Mouse (Mus musculus) heart, embryonic 13.5 days (tissue): ENCODE results near the gene Lrrc32. TPM values are rescaled to one million over a fixed set of nuclear protein-coding genes. Genes with fewer than 3 reads are reported as not detected.

Experiments used
- ATAC-seq: fragments of 200-750 bp; cut with Nextera tagmentation; 2 replicates; pipeline ENCODE4 v1.8.0; 2017; ENCODE audit warnings: moderate TSS enrichment; ENCODE audit not compliant: insufficient number of reproducible peaks, low FRiP score, low TSS enrichment; ENCODE audit errors: extremely low read depth
- H3K27ac ChIP-seq: fragments of 300-500 bp; sonication (generic); replicated peaks from 2 replicates; pipeline ENCODE4 v1.5.1; 2015; ENCODE audit warnings: moderate library complexity, mild to moderate bottlenecking, inconsistent platforms
- H3K27me3 ChIP-seq: fragments of 300-500 bp; sonication (generic); replicated peaks from 2 replicates; pipeline ENCODE4 v1.6.1; 2015; ENCODE audit warnings: mild to moderate bottlenecking, inconsistent platforms
- H3K36me3 ChIP-seq: fragments of 300-500 bp; sonication (generic); 2 replicates; pipeline ENCODE4 v1.6.1; 2015; ENCODE audit warnings: mild to moderate bottlenecking, inconsistent platforms
- H3K4me1 ChIP-seq: fragments of 300-500 bp; sonication (generic); 2 replicates; pipeline ENCODE4 v1.6.1; 2015; ENCODE audit warnings: inconsistent platforms
- H3K4me2 ChIP-seq: fragments of 300-500 bp; sonication (generic); 2 replicates; pipeline ENCODE4 v1.6.1; 2015; ENCODE audit warnings: inconsistent platforms, mild to moderate bottlenecking, moderate library complexity
- H3K4me3 ChIP-seq: fragments of 300-500 bp; sonication (generic); 2 replicates; pipeline ENCODE4 v1.5.1; 2015; ENCODE audit warnings: moderate library complexity, mild to moderate bottlenecking, inconsistent platforms
- H3K9ac ChIP-seq: fragments of 300-500 bp; sonication (generic); 2 replicates; pipeline ENCODE4 v1.6.1; 2015; ENCODE audit warnings: inconsistent platforms, mild to moderate bottlenecking, moderate library complexity
- H3K9me3 ChIP-seq: fragments of 300-500 bp; sonication (generic); 2 replicates; pipeline ENCODE4 v1.6.1; 2016; ENCODE audit warnings: inconsistent platforms
- WGBS: fragments of 180-500 bp; shearing (Covaris S2); methylation state at CpG from one replicate; pipeline ENCODE4 v1.1.7; 2015; ENCODE audit warnings: mixed read lengths; 5-methylcytosine and 5-hydroxymethylcytosine counted together
- polyA plus RNA-seq: library from polyadenylated mRNA; unstranded; fragments of >200 nt; fragmentation: Nextera tagmentation; extraction: Ambion mirVana; gene quantifications from 2 replicates; pipeline ENCODE4 v1.2.1, GENCODE M21; 2015

The Lrrc32 gene
- polyA plus RNA-seq, 1 experiment from 2014 or later: 6.0 TPM

- WGBS: 77% methylated on average over 20 of the region's 20 CpGs
- H3K9ac ChIP-seq: no peak overlapping the region
- H3K27me3 ChIP-seq: peaks cover 5% of the 10 kb centered on the region; the same call in 1 of the 2 replicates
- H3K9me3 ChIP-seq: no peaks in the 10 kb centered on the region
- H3K4me1 ChIP-seq: peaks cover 39% of the 10 kb centered on the region
- peaks cover 10% of the 10 kb centered on the region for H3K36me3 ChIP-seq
- no peak overlapping the region for H3K4me2 ChIP-seq
- no peak overlapping the region for H3K27ac ChIP-seq
- ATAC-seq: no peak
- no peak overlapping the region for H3K4me3 ChIP-seq
Measured at GRCm38 (mm10) chr7:98498656-98499560, 9.8 kb downstream of the Lrrc32 start.

DNA sequence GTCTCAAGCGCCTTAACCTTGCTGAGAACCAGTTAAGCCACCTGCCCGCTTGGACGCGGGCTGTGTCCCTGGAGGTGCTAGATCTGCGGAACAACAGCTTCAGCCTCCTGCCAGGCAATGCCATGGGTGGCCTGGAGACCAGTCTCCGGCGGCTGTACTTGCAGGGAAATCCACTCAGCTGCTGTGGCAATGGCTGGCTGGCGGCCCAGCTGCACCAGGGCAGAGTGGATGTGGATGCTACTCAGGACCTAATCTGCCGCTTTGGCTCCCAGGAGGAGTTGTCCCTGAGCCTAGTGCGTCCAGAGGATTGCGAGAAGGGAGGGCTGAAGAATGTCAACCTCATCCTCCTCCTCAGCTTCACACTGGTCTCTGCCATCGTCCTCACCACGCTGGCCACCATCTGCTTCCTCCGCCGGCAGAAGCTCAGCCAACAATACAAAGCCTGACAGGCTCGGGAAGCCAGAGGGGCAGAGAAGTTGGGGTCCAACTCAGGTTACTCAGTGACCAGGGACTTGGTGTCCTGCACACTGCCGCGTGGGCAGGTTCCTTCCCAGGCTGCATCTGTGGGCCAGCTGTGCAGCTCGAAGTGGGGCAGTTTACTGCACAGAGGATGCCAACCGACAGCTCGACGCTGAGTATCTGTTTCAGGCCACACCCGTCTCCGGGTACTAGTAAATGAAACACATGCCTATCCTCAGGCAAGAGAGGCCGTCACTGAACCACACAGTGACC lies 10.6 kb downstream of the Lrrc32 start:
- Histone ChIP-seq H3K4me1 (peaks cover 39% of the 10 kb centered on the region), H3K4me2 (no peak overlapping the region), H3K27ac (peak overlapping the region; percentile 1; the same call in 1 of the 2 replicates), H3K36me3 (peaks cover 10% of the 10 kb centered on the region), H3K4me3 (no peak overlapping the region), H3K27me3 (peaks cover 5% of the 10 kb centered on the region; the same call in 1 of the 2 replicates), H3K9ac (no peak overlapping the region), H3K9me3 (no peaks in the 10 kb centered on the region)
- 70% methylated on average over 25 of the region's 25 CpGs for WGBS
- no peak for ATAC-seq

DNA sequence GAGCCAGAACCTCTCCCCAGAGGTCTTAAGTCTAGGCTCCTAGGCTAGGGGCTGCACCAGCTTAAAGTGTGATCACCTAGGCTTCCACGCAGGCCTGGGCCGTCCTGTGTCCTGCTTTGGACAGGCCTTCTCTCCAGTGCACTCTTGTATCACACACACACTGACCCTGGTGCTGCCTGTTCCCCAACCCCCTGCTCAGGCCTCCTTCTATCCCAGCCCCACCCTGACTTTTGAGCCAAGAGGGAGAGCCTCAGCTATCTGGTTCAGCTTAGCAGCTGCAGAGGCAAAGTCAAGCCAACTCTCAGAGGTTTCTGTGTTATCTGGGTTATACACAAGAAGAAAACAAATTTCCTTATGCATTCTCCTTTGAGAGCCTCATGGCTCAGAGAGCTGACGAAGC lies 11.4 kb downstream of the Lrrc32 start:
- WGBS: 68% methylated on average over 3 of the region's 3 CpGs
- H3K9ac ChIP-seq: no peak overlapping the region
- H3K27ac ChIP-seq: peak overlapping the region; percentile 1

DNA sequence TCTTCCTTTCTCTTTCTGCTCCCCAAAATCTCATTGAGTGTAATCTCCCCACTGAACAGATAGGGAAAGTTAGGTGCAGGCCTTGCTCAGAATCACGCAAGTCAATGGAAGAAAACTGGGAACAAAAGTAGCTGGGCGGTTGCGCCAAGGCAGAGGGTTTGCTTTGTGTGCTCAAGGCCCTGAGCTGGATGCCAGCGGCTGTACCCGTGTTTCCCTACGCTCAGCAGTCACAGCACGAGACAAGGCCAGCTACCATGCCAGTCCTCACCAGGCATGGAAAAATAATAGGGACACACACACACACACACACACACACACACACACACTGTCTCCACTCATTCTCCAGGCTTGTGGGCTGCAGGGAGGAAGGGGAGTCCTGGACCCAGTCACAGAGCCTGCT lies 12.0 kb downstream of the Lrrc32 start:
- Histone ChIP-seq H3K4me1 (peaks cover 49% of the 10 kb centered on the region), H3K36me3 (peaks cover 10% of the 10 kb centered on the region), H3K4me3 (no peak overlapping the region), H3K9me3 (no peaks in the 10 kb centered on the region), H3K4me2 (no peak overlapping the region), H3K9ac (no peak overlapping the region), H3K27ac (0 out of 2 replicates have a peak overlapping the region, but pooled peaks have one; percentile 1), H3K27me3 (no peaks in the 10 kb centered on the region; the same call in 1 of the 2 replicates)
- ATAC-seq: no peak
- 88% methylated on average over 7 of the region's 7 CpGs for WGBS

More for the DNA sequence above, 11.4 kb downstream of the Lrrc32 start:
- Histone ChIP-seq H3K4me3 (no peak overlapping the region), H3K36me3 (peaks cover 10% of the 10 kb centered on the region), H3K27me3 (peaks cover 5% of the 10 kb centered on the region; the same call in 1 of the 2 replicates), H3K9me3 (no peaks in the 10 kb centered on the region), H3K4me2 (no peak overlapping the region), H3K4me1 (peaks cover 45% of the 10 kb centered on the region)
- ATAC-seq: no peak

- 40% methylated on average over 5 of the region's 5 CpGs for WGBS
- Histone ChIP-seq H3K9me3 (no peaks in the 10 kb centered on the region), H3K27me3 (no peaks in the 10 kb centered on the region; the same call in 1 of the 2 replicates), H3K9ac (0 out of 2 replicates have a peak overlapping the region, but pooled peaks have one; percentile 3), H3K4me2 (no peak overlapping the region), H3K4me1 (peaks cover 49% of the 10 kb centered on the region), H3K27ac (peak overlapping the region; percentile 9; the same call in 1 of the 2 replicates), H3K36me3 (peaks cover 10% of the 10 kb centered on the region), H3K4me3 (no peak overlapping the region)
- no peak for ATAC-seq
Measured at GRCm38 (mm10) chr7:98502921-98503320, 13.8 kb downstream of the Lrrc32 start.

DNA sequence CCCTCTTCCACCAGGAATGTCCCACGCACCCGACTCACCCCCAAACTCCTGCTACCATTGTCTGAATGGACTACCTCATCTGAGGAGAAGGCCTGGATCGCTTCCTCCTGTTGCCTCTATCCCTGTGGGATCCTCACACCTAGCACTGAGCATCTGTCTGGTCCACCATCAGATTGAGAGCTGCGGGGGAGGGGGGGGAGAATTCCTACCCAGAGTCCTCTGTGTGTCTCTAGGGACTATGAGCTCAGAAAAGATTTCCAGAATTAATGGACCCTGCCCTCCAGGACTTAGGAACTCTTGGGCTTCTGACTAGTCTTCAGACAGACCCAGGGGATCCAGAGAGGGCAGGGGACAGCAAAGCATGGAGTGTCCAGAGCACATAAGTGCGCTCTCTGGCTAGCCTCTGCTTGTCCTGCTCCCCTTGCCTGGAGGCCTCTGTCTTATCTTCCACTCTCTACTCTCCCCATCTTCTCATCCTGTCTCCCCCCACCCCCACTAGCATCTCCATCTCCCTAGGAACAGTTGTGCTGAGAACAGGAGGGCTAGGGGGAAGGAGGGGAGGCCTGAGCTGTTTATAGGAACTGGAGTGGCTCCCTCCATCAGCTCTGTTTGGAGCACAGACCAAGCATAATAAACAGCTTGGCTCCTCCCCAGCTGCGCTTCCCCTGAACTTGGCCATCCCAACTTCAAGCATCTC lies 15.0 kb downstream of the Lrrc32 start:
- Histone ChIP-seq H3K27me3 (no peaks in the 10 kb centered on the region; the same call in 1 of the 2 replicates), H3K36me3 (0 out of 2 replicates have a peak, but pooled peaks cover 3% of the 10 kb centered on the region), H3K4me3 (no peak overlapping the region), H3K27ac (peak overlapping the region; percentile 52), H3K4me1 (peaks cover 49% of the 10 kb centered on the region), H3K9ac (peak overlapping the region; percentile 33; the same call in 1 of the 2 replicates), H3K9me3 (no peaks in the 10 kb centered on the region), H3K4me2 (no peak overlapping the region)
- no peak for ATAC-seq
- 67% methylated on average over 6 of the region's 6 CpGs for WGBS

DNA sequence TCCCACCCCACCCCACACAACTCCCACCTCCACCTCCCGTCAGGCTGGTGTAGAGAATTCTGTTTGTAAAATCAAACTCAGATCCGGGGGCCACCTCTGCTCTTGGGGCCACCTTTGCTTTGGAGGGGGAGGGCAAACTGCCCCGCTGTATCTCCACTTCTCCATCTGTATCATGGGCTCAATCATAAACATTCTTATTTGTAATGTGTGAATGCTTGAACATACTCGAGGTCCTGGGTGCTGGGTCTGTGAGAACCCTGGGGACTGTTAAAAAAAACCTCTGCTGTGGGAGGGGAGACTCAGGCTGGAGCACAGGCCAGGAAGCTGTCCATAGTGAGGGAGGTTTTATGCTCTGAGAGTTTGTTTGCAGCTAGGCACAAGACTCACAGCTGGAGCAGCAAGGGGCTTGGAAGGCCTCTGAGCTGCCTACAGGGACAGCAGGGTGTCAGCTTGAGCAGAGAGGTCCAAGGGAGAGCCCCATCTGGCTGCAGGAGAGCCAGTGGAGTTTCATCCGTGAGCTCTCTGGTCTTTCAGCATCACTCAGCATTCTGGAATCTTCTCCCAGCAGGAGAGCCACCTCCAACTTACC lies 15.7 kb downstream of the Lrrc32 start:
- Histone ChIP-seq H3K4me2 (no peak overlapping the region), H3K36me3 (no peaks in the 10 kb centered on the region), H3K27me3 (no peaks in the 10 kb centered on the region), H3K27ac (peak overlapping the region; percentile 52), H3K4me1 (peaks cover 44% of the 10 kb centered on the region), H3K4me3 (no peak overlapping the region), H3K9ac (0 out of 2 replicates have a peak overlapping the region, but pooled peaks have one; percentile 33), H3K9me3 (no peaks in the 10 kb centered on the region)
- WGBS: 21% methylated on average over 5 of the region's 5 CpGs
- no peak for ATAC-seq

- no peak overlapping the region for H3K4me3 ChIP-seq
- no peaks in the 10 kb centered on the region for H3K36me3 ChIP-seq
- no peak overlapping the region for H3K27ac ChIP-seq
- H3K4me1 ChIP-seq: peaks cover 38% of the 10 kb centered on the region
- H3K9me3 ChIP-seq: no peaks in the 10 kb centered on the region
- no peak for ATAC-seq
- no peaks in the 10 kb centered on the region for H3K27me3 ChIP-seq
- no peak overlapping the region for H3K4me2 ChIP-seq
- 31% methylated on average over 3 of the region's 3 CpGs for WGBS
- H3K9ac ChIP-seq: no peak overlapping the region
Measured at GRCm38 (mm10) chr7:98505664-98506063, 16.6 kb downstream of the Lrrc32 start.

- H3K4me1 ChIP-seq: 0 out of 2 replicates have a peak, but pooled peaks cover 11% of the 10 kb centered on the region
- H3K27me3 ChIP-seq: no peaks in the 10 kb centered on the region
- WGBS: 61% methylated on average over 15 of the region's 15 CpGs
- no peak overlapping the region for H3K4me3 ChIP-seq
- H3K27ac ChIP-seq: no peak overlapping the region
- H3K4me2 ChIP-seq: no peak overlapping the region
- H3K36me3 ChIP-seq: no peaks in the 10 kb centered on the region
- no peaks in the 10 kb centered on the region for H3K9me3 ChIP-seq
- H3K9ac ChIP-seq: peak overlapping the region; percentile 52; the same call in 1 of the 2 replicates
- no peak for ATAC-seq
Measured at GRCm38 (mm10) chr7:98510961-98511958, 22.2 kb downstream of the Lrrc32 start.

GRCm38 (mm10) chr7:98513251-98513650 lies 24.2 kb downstream of the Lrrc32 start:
- H3K27ac ChIP-seq: no peak overlapping the region
- no peaks in the 10 kb centered on the region for H3K9me3 ChIP-seq
- WGBS: 49% methylated on average over 3 of the region's 3 CpGs
- 0 out of 2 replicates have a peak, but pooled peaks cover 11% of the 10 kb centered on the region for H3K4me1 ChIP-seq
- no peaks in the 10 kb centered on the region for H3K36me3 ChIP-seq
- H3K4me3 ChIP-seq: no peak overlapping the region
- no peaks in the 10 kb centered on the region for H3K27me3 ChIP-seq
- ATAC-seq: no peak
- H3K4me2 ChIP-seq: no peak overlapping the region
- no peak overlapping the region for H3K9ac ChIP-seq
